Mouse (Mus musculus) olfactory bulb, adult 2 months (tissue): ENCODE results near the gene Rps6kl1.

ENCODE experiments used
- CTCF ChIP-seq: fragments of 200-500 bp; IDR thresholded peaks from 2 replicates; pipeline ENCODE4 v1.5.1; 2012; ENCODE audit warnings: low read depth, mild to moderate bottlenecking, low read length, moderate library complexity; ENCODE audit not compliant: insufficient read depth
- POLR2A ChIP-seq: fragments of 200-500 bp; IDR thresholded peaks from 2 replicates; pipeline ENCODE4 v1.6.1; 2012; ENCODE audit warnings: mild to moderate bottlenecking, low read depth, low read length, moderate library complexity; ENCODE audit not compliant: insufficient read depth

DNA sequence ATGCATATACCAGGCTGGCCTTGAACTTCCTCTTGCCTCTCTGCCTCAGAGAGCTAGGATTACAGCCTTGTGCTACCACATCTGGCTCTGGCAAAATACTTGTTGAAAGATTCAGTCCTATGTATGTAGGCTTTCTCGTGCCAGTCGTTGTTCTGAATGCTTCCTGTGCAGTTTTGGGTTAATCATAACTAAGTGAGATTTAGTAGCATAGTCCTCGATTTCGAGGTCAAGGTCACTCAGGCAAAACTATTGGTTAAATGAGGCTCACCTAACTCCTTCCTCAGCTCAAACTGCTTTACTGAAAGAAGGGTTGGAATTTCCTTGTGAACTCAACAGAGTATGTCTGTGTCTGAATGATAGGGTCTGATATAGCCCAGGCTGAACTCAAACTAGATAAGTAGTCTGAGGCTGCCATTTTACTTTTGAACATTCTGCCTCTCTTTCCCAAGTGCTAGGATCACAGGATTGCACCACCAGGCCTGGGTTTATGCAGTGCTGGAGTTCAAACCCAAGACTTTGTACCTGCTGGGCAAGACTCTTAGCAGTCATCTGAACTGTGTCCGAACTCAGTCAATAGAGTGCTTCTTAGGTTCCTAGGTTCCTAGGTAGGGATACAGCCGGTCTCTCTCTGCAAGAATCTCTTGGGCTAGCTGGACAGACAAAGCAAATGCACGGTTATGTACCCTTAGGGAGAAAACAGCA lies 38.4 kb downstream of the Rps6kl1 start:
- TF ChIP-seq CTCF (no peak), POLR2A (no peak)
